Mouse (Mus musculus) intestine, postnatal 0 days (tissue): Measurements from ENCODE around the gene Rab31. TPM values are rescaled to one million over a fixed set of nuclear protein-coding genes. Genes with fewer than 3 reads are reported as not detected.

Experiments used
- ATAC-seq: fragments of 200-750 bp; cut with Nextera tagmentation; 2 replicates; pipeline ENCODE4 v1.8.0; 2017; ENCODE audit warnings: mild to moderate bottlenecking, moderate TSS enrichment, moderate library complexity
- H3K27ac ChIP-seq: fragments of 300-500 bp; sonication (generic); 2 replicates; pipeline ENCODE4 v1.5.1; 2014; ENCODE audit warnings: mild to moderate bottlenecking, low read depth, low read length, moderate library complexity
- H3K27me3 ChIP-seq: fragments of 300-500 bp; sonication (generic); replicated peaks from 2 replicates; pipeline ENCODE4 v1.6.1; 2014; ENCODE audit warnings: low read length, mixed read lengths; ENCODE audit not compliant: control insufficient read depth, insufficient read depth
- H3K36me3 ChIP-seq: fragments of 300-500 bp; sonication (generic); 2 replicates; pipeline ENCODE4 v1.6.1; 2014; ENCODE audit warnings: mild to moderate bottlenecking, moderate library complexity; ENCODE audit not compliant: control insufficient read depth, insufficient read depth
- H3K4me1 ChIP-seq: fragments of 300-500 bp; sonication (generic); replicated peaks from 2 replicates; pipeline ENCODE4 v1.6.1; 2014; ENCODE audit warnings: antibody characterized with exemption, low read length, mixed read lengths; ENCODE audit not compliant: control insufficient read depth, insufficient read depth
- H3K4me2 ChIP-seq: fragments of 300-500 bp; sonication (generic); replicated peaks from 2 replicates; pipeline ENCODE4 v1.6.1; 2014; ENCODE audit warnings: low read depth, mild to moderate bottlenecking, moderate library complexity
- H3K4me3 ChIP-seq: fragments of 300-500 bp; sonication (generic); 2 replicates; pipeline ENCODE4 v1.5.1; 2014; ENCODE audit warnings: low read depth, low read length
- H3K9ac ChIP-seq: fragments of 300-500 bp; sonication (generic); 2 replicates; pipeline ENCODE4 v1.6.1; 2014; ENCODE audit warnings: mild to moderate bottlenecking, low read depth, low read length
- H3K9me3 ChIP-seq: fragments of 300-500 bp; sonication (generic); 2 replicates; pipeline ENCODE4 v1.6.1; 2016; ENCODE audit warnings: mixed run types; ENCODE audit not compliant: control insufficient read depth
- CTCF ChIP-seq: sonication (generic); IDR thresholded peaks from 2 replicates; pipeline ENCODE4 v1.5.1; 2016; ENCODE audit warnings: low read depth, mild to moderate bottlenecking, control low read depth, antibody characterized with exemption, moderate library complexity
- WGBS: fragments of 180-500 bp; shearing (Covaris S2); extraction: QIAGEN DNeasy Blood & Tissue Kit; methylation state at CpG from one replicate; pipeline ENCODE4 v1.1.7; 2014; 5-methylcytosine and 5-hydroxymethylcytosine counted together
- polyA plus RNA-seq: library from polyadenylated mRNA; unstranded; fragments of >200 nt; fragmentation: Nextera tagmentation; extraction: Ambion mirVana; gene quantifications from 2 replicates; pipeline ENCODE4 v1.2.1, GENCODE M21; 2015

The Rab31 gene
- polyA plus RNA-seq, 1 experiment from 2014 or later: 30.5 TPM

DNA sequence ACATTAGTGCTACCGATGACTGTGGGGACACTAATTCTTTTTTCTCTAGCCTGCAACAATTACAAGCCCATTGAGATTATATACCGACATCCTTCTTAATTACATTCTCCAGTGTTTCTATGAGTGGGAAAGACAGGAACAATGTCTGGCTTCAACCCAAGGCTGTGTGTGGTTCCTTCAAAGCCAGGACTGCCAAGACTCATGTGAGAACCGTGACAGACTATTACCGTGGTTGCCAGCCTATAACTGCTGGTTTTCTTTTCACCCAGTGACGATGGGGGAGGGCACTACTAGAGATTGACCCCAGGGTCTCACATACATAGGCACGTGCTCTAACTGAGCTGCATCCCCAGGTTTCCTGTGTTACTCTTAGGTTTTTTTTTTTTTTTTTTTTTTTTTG lies 15.4 kb downstream of the Rab31 start:
- no peak for ATAC-seq
- no peaks in the 10 kb centered on the region for H3K4me1 ChIP-seq
- H3K27me3 ChIP-seq: no peaks in the 10 kb centered on the region
- WGBS: 79% methylated on average over 6 of the region's 6 CpGs
- no peaks in the 10 kb centered on the region for H3K36me3 ChIP-seq
- H3K9ac ChIP-seq: no peak overlapping the region
- H3K4me3 ChIP-seq: no peak overlapping the region
- H3K27ac ChIP-seq: no peak overlapping the region
- no peak for TF ChIP-seq CTCF
- no peaks in the 10 kb centered on the region for H3K9me3 ChIP-seq
- no peak overlapping the region for H3K4me2 ChIP-seq

DNA sequence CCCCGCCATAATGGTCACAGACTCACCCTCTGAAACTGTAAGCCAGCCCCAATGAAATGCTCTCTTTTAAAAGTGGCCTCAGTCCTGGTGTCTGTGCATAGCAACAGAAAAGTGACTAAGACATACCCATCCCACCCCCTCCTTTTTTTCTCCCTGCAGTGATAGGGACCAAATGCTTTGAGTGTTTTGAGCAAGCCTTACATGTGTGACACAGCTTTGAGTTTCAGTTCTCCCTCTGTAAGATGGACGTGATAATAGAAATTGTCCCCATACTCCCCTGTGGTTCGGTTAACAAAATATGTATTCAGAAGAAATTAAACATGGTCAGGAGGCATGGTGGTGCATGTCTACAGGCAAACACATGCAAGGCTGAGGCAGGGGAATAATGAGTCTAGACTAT lies 16.7 kb downstream of the Rab31 start:
- H3K4me2 ChIP-seq: no peak overlapping the region
- no peaks in the 10 kb centered on the region for H3K27me3 ChIP-seq
- no peak for TF ChIP-seq CTCF
- no peak overlapping the region for H3K9ac ChIP-seq
- no peaks in the 10 kb centered on the region for H3K36me3 ChIP-seq
- no peaks in the 10 kb centered on the region for H3K9me3 ChIP-seq
- WGBS: 96% methylated on average over 3 of the region's 3 CpGs
- H3K4me3 ChIP-seq: no peak overlapping the region
- ATAC-seq: no peak
- no peaks in the 10 kb centered on the region for H3K4me1 ChIP-seq
- H3K27ac ChIP-seq: no peak overlapping the region

DNA sequence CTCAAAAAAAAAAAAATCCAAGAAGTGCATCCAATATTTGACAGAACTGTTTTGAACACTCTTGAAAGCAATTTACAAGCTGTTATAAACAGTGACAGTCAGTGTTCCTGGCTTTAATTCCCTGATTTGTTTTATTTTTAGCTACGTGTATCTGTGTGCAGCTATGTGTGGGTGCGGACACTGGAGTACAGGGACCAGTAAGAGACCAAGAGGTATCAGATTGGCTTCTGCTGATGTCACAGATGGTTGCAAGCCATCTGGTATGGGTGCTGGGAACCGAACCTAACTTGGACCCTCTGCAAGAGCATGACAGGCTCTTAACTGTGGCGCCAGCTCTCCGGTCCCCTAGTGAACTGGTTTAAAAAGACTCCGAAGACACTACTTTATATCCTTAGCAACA lies 19.4 kb downstream of the Rab31 start:
- WGBS: 92% methylated on average over 6 of the region's 6 CpGs
- TF ChIP-seq CTCF: no peak
- no peak overlapping the region for H3K4me2 ChIP-seq
- H3K27ac ChIP-seq: no peak overlapping the region
- H3K9me3 ChIP-seq: no peaks in the 10 kb centered on the region
- H3K36me3 ChIP-seq: no peaks in the 10 kb centered on the region
- H3K27me3 ChIP-seq: no peaks in the 10 kb centered on the region
- no peak for ATAC-seq
- H3K4me1 ChIP-seq: no peaks in the 10 kb centered on the region
- no peak overlapping the region for H3K9ac ChIP-seq
- no peak overlapping the region for H3K4me3 ChIP-seq

DNA sequence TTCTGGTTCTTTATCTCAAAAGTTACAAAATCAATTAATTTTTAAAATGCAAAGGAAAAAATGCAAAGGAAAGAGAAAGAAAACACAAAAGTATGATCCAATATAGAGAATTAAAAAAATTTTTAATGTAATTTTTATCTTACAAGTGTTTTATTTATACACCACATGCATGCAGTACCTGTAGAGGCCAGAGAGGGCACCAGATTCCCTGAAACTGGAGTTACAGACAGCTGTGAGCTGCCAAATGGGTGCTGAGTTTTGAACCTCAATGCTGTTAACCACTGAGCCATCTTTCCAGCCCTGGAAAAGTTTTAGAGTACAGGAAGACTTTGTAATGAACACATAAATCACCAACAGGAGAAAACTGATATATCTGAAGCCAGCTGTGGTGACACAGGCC lies 22.3 kb downstream of the Rab31 start:
- no peak overlapping the region for H3K9ac ChIP-seq
- no peaks in the 10 kb centered on the region for H3K4me1 ChIP-seq
- no peak overlapping the region for H3K27ac ChIP-seq
- H3K4me3 ChIP-seq: no peak overlapping the region
- TF ChIP-seq CTCF: peak; percentile 59
- H3K27me3 ChIP-seq: no peaks in the 10 kb centered on the region
- H3K4me2 ChIP-seq: no peak overlapping the region
- ATAC-seq: no peak
- no peaks in the 10 kb centered on the region for H3K9me3 ChIP-seq
- H3K36me3 ChIP-seq: no peaks in the 10 kb centered on the region

DNA sequence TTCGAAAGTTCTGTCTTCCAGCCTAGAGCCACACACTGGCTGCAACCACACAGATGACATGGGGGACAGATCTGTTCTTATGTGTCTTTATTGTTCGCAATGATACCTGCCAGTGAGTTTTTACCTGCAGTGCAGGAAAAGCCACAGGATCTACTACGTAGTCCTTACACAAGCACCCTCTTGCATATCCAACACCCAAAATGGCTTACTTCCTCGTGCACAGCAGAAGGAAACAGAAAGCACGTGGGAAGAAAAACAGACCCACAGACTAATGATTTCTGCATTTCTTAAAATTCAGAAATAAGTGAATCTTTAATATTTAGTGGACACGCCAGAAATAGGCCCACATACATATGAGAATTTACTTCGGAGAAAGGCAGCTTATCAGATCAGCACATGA lies 22.7 kb downstream of the Rab31 start:
- no peak for TF ChIP-seq CTCF
- H3K36me3 ChIP-seq: no peaks in the 10 kb centered on the region; the same call in 1 of the 2 replicates
- no peak overlapping the region for H3K9ac ChIP-seq
- no peaks in the 10 kb centered on the region for H3K27me3 ChIP-seq
- H3K4me2 ChIP-seq: no peak overlapping the region
- no peaks in the 10 kb centered on the region for H3K4me1 ChIP-seq
- H3K9me3 ChIP-seq: no peaks in the 10 kb centered on the region
- WGBS: 89% methylated on average over 7 of the region's 7 CpGs
- H3K27ac ChIP-seq: no peak overlapping the region
- no peak for ATAC-seq
- H3K4me3 ChIP-seq: no peak overlapping the region

DNA sequence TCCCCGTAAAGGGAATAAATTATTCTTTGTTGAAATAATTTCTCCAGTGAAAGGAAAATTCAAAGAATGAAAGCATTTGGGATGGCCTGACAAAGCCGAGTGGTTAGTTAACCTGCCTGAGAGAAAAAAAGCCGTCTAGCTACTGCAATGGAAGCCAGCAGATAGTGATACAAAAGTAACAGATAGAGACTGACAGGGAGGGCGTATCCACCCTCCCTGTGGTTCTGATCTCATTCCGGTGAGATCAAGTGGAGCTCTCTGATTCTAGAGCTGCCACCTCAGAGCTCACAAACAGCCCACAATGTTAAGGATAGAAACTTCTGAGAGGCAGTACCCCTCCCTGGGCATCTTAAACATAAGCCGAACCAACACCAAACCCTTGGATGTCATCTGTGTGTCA lies 23.6 kb downstream of the Rab31 start:
- Histone ChIP-seq H3K4me3 (no peak overlapping the region), H3K9me3 (no peaks in the 10 kb centered on the region), H3K4me1 (no peaks in the 10 kb centered on the region), H3K27me3 (no peaks in the 10 kb centered on the region), H3K9ac (no peak overlapping the region), H3K27ac (no peak overlapping the region), H3K36me3 (no peaks in the 10 kb centered on the region; the same call in 1 of the 2 replicates), H3K4me2 (no peak overlapping the region)
- whole genome bisulfite sequencing: 82% methylated on average over 6 of the region's 6 CpGs
- ATAC-seq: no peak
- no peak for TF ChIP-seq CTCF

DNA sequence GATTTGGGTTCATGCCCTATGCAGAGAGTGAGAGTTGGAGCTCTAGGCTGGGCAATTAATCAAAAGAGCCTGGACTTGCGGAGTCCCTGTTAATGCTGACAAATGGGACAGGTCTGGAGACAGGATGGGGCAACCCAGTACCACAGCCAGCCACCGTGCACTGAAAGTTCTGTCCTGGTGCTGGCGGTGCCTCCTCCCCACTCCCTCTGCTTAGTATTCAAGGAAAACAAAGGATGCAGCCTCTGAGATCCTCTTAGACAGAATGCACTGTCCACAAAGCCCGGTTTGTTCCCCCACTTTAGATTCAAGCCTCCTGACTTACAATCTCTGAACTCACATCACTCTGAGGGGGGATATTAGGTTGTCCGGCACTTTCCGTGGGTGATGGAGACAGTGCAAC lies 26.2 kb downstream of the Rab31 start:
- H3K4me1 ChIP-seq: no peaks in the 10 kb centered on the region
- WGBS: 78% methylated on average over 6 of the region's 6 CpGs

More for the DNA sequence above, 26.2 kb downstream of the Rab31 start:
- Histone ChIP-seq H3K27ac (no peak overlapping the region), H3K36me3 (no peaks in the 10 kb centered on the region; the same call in 1 of the 2 replicates), H3K9ac (no peak overlapping the region), H3K4me3 (no peak overlapping the region), H3K9me3 (no peaks in the 10 kb centered on the region), H3K4me2 (no peak overlapping the region), H3K27me3 (no peaks in the 10 kb centered on the region)
- TF ChIP-seq CTCF: no peak
- no peak for ATAC-seq
